Comparison of ENCODE assay signal across 15 mouse cellular contexts in the genomic region with DNA sequence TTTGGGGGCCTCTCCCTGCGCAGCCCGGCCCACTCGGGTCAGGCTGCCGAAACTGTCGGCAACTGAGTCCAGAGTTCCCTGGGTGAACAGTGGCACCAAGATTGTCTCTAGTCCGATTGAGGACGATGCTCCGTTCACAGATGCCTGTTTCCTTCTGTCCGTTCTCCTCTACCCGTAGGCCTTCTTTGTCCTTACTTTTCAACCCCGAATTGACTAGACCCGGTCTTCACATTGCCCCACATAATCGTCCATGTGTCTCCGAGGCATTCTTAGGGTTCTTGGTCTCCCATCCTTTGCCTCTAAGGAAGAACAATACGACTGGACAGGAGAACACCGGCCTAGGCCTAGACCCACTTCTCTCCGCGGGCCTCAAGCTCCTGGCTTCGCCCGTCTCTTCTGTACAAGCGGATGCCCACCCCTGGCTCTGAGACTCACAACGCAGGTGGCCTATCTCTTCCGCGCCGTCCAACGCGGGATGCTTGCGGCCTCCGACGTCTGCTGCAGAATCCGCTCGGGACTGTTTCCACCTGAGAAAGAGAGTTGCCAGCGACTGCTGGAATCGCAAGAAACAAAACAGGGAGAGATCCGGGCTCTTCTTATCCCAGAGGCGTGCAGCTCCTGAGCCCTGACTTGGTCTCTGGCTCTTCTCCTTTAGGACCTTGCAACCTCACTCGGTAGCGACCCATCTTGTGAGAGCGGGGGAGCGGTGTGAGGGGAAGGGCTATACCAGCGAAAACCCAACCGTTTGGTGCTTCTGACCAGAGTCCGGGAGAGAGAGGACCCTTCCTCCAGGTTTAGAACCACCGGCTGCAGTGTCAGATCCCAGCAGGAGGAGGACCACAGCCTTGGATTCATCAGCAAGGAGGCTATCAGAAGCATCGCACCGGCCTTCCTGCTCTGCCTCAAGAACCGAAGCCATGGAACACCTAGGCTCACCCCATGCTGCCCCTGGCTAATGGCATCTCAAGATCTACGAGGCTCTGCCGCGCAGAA. TPM values are rescaled to one million over a fixed set of nuclear protein-coding genes. Genes with fewer than 3 reads are reported as not detected.
DNase-seq lines count a peak whose midpoint lies in the region; ATAC-seq and TF ChIP-seq lines count a peak whose summit lies in the region.
"Had no signal": no experiment of that assay in that cellular context is flagged by ENCODE, and none has a peak within 500 bp of the region (broad histone marks: within the 10 kb centered on the region; RNA-seq: fewer than 3 reads in every experiment).

No protein-coding gene starts in this region.

- TF ChIP-seq POLR2A in limb, embryonic 14.5 days (IDR thresholded peaks at IDR 0.05; ENCODE audit: borderline replicate concordance, extremely low read depth, insufficient read depth, insufficient read length): no peak

- no peak for ATAC-seq in heart, embryonic 13.5 days (ENCODE audit: extremely low read depth, insufficient number of reproducible peaks, low FRiP score, low TSS enrichment)
- no peak for ATAC-seq in hindbrain, embryonic 12.5 days (ENCODE audit: low FRiP score)
- no peak for ATAC-seq in limb, embryonic 14.5 days (ENCODE audit: low FRiP score, low read depth)
- ATAC-seq in neural tube, embryonic 12.5 days (ENCODE audit: low FRiP score, low read depth): no peak

- 6% methylated on average over 50 of the region's 50 CpGs for WGBS in heart, embryonic 13.5 days
- WGBS in heart, embryonic 10.5 days: 5% methylated on average over 50 of the region's 50 CpGs
- WGBS in hindbrain, embryonic 12.5 days: 8% methylated on average over 50 of the region's 50 CpGs
- WGBS in limb, embryonic 14.5 days: 16% methylated on average over 50 of the region's 50 CpGs
- 5% methylated on average over 50 of the region's 50 CpGs for WGBS in neural tube, embryonic 12.5 days

- peaks cover 36% of the 10 kb centered on the region for H3K4me1 ChIP-seq in heart, embryonic 13.5 days
- peaks cover 52% of the 10 kb centered on the region for H3K4me1 ChIP-seq in heart, embryonic 10.5 days
- peaks cover 28% of the 10 kb centered on the region for H3K4me1 ChIP-seq in hindbrain, embryonic 12.5 days
- peaks cover 20% of the 10 kb centered on the region for H3K4me1 ChIP-seq in limb, embryonic 14.5 days (ENCODE audit: control insufficient read depth, insufficient read depth, low read length)
- peaks cover 20% of the 10 kb centered on the region for H3K4me1 ChIP-seq in neural tube, embryonic 12.5 days

- DNase-seq in heart, embryonic 10.5 days (ENCODE audit: low spot score): no peak
- DNase-seq in limb, embryonic 14.5 days (ENCODE audit: low spot score): no peak
- no peak for DNase-seq in cerebellum, postnatal 14 days
- DNase-seq in frontal cortex, postnatal 14 days (ENCODE audit: low spot score in 2 of 2): no peak
- no peak for DNase-seq in kidney, adult 18-20 months

- peaks cover 99% of the 10 kb centered on the region for H3K27me3 ChIP-seq in heart, embryonic 13.5 days (replicated peaks)
- peaks cover 100% of the 10 kb centered on the region for H3K27me3 ChIP-seq in heart, embryonic 10.5 days (ENCODE audit: insufficient read depth, poor library complexity, severe bottlenecking)
- peaks cover 99% of the 10 kb centered on the region for H3K27me3 ChIP-seq in hindbrain, embryonic 12.5 days
- H3K27me3 ChIP-seq in limb, embryonic 14.5 days (ENCODE audit: control insufficient read depth, insufficient read depth, low read length): peaks cover 45% of the 10 kb centered on the region
- peaks cover 99% of the 10 kb centered on the region for H3K27me3 ChIP-seq in neural tube, embryonic 12.5 days (replicated peaks)

- H3K9ac ChIP-seq in heart, embryonic 13.5 days: no peak overlapping the region
- H3K9ac ChIP-seq in hindbrain, embryonic 12.5 days: peak overlapping the region; percentile 68
- peak overlapping the region; percentile 95 for H3K9ac ChIP-seq in limb, embryonic 14.5 days (ENCODE audit: low read depth, low read length, severe bottlenecking)
- 0 out of 2 replicates have a peak overlapping the region, but pooled peaks have one; percentile 17 for H3K9ac ChIP-seq in neural tube, embryonic 12.5 days
- H3K9ac ChIP-seq: embryonic facial prominence, embryonic 15.5 days; forebrain, embryonic 15.5 days; lung, embryonic 15.5 days had no signal

- H3K27ac ChIP-seq in heart, embryonic 13.5 days (replicated peaks): no peak overlapping the region
- no peak overlapping the region for H3K27ac ChIP-seq in heart, embryonic 10.5 days
- H3K27ac ChIP-seq in hindbrain, embryonic 12.5 days: no peak overlapping the region
- peak overlapping the region; percentile 89 for H3K27ac ChIP-seq in limb, embryonic 14.5 days (replicated peaks; ENCODE audit: low read depth, low read length)
- no peak overlapping the region for H3K27ac ChIP-seq in neural tube, embryonic 12.5 days
- H3K27ac ChIP-seq: embryonic facial prominence, embryonic 15.5 days; forebrain, embryonic 15.5 days; kidney, postnatal 0 days; lung, embryonic 15.5 days had no signal

- H3K4me2 ChIP-seq in heart, embryonic 13.5 days: no peak overlapping the region
- H3K4me2 ChIP-seq in hindbrain, embryonic 12.5 days (replicated peaks): peak overlapping the region; percentile 60
- H3K4me2 ChIP-seq in limb, embryonic 14.5 days (replicated peaks; ENCODE audit: low read depth, low read length, severe bottlenecking): peak overlapping the region; percentile 64
- peak overlapping the region; percentile 60 for H3K4me2 ChIP-seq in neural tube, embryonic 12.5 days (replicated peaks)
- H3K4me2 ChIP-seq: forebrain, embryonic 15.5 days; lung, embryonic 15.5 days had no signal

- H3K9me3 ChIP-seq in heart, embryonic 13.5 days: no peaks in the 10 kb centered on the region
- no peaks in the 10 kb centered on the region for H3K9me3 ChIP-seq in heart, embryonic 10.5 days
- H3K9me3 ChIP-seq in hindbrain, embryonic 12.5 days (replicated peaks): no peaks in the 10 kb centered on the region
- H3K9me3 ChIP-seq in limb, embryonic 14.5 days (ENCODE audit: control insufficient read depth, low read length): no peaks in the 10 kb centered on the region
- no peaks in the 10 kb centered on the region for H3K9me3 ChIP-seq in neural tube, embryonic 12.5 days
- H3K9me3 ChIP-seq: embryonic facial prominence, embryonic 15.5 days; forebrain, embryonic 15.5 days; lung, embryonic 15.5 days; megakaryocyte, embryonic 14.5 days had no signal

- H3K4me3 ChIP-seq in heart, embryonic 13.5 days: 0 out of 2 replicates have a peak overlapping the region, but pooled peaks have one; percentile 1
- H3K4me3 ChIP-seq in heart, embryonic 10.5 days: no peak overlapping the region
- H3K4me3 ChIP-seq in hindbrain, embryonic 12.5 days: peak overlapping the region; percentile 45
- H3K4me3 ChIP-seq in limb, embryonic 14.5 days (replicated peaks; ENCODE audit: low read length): peak overlapping the region; percentile 57
- H3K4me3 ChIP-seq in neural tube, embryonic 12.5 days: peak overlapping the region; percentile 27
- H3K4me3 ChIP-seq: forebrain, embryonic 15.5 days; lung, embryonic 15.5 days; megakaryocyte, embryonic 14.5 days had no signal

- H3K36me3 ChIP-seq in heart, embryonic 13.5 days: no peaks in the 10 kb centered on the region
- no peaks in the 10 kb centered on the region for H3K36me3 ChIP-seq in heart, embryonic 10.5 days
- no peaks in the 10 kb centered on the region for H3K36me3 ChIP-seq in hindbrain, embryonic 12.5 days
- H3K36me3 ChIP-seq in limb, embryonic 14.5 days (ENCODE audit: control insufficient read depth, insufficient read depth, low read length): peaks cover 21% of the 10 kb centered on the region
- H3K36me3 ChIP-seq in neural tube, embryonic 12.5 days: no peaks in the 10 kb centered on the region
- H3K36me3 ChIP-seq: embryonic facial prominence, embryonic 15.5 days; forebrain, embryonic 15.5 days; lung, embryonic 15.5 days had no signal

RNA-seq across cellular contexts. Expression of gene Lmx1b, which starts 3.7 kb away (rescaled TPM):
- not detected in 2 replicates for polyA plus RNA-seq in heart, embryonic 13.5 days (2015; fragmentation: Nextera tagmentation; extraction: Ambion mirVana)
- 0.11 and 0.83 TPM in 2 replicates for polyA plus RNA-seq in heart, embryonic 10.5 days (2016; fragmentation: Nextera tagmentation; extraction: Ambion mirVana)
- polyA plus RNA-seq in hindbrain, embryonic 12.5 days (2016; fragmentation: Nextera tagmentation; extraction: Ambion mirVana): 5.0 and 5.6 TPM in 2 replicates
- polyA plus RNA-seq in limb, embryonic 14.5 days (2012; rRNA removed): 28.3 and 40.0 TPM in 2 replicates
- polyA plus RNA-seq in limb, embryonic 14.5 days (2014; fragmentation: Nextera tagmentation; extraction: Ambion mirVana): 6.3 and 8.4 TPM in 2 replicates
- polyA plus RNA-seq in neural tube, embryonic 12.5 days (2016; fragmentation: Nextera tagmentation; extraction: Ambion mirVana): 4.6 and 4.7 TPM in 2 replicates
- polyA plus RNA-seq: heart, embryonic 16.5 days; inflammation-experienced regulatory T-cells, adult 6 months had no signal
